Mouse (Mus musculus) erythroblast, embryonic 14.5 days (primary cell): Measurements from ENCODE around the gene Morc1.

ENCODE experiments used
- GATA1 ChIP-seq: IDR thresholded peaks from 2 replicates; pipeline ENCODE4 v1.6.1; 2012; ENCODE audit warnings: low read length, inconsistent platforms, mixed read lengths
- TAL1 ChIP-seq: IDR thresholded peaks from 3 replicates; pipeline ENCODE4 v1.6.1; 2012; ENCODE audit warnings: low read length, inconsistent platforms, mixed read lengths

DNA sequence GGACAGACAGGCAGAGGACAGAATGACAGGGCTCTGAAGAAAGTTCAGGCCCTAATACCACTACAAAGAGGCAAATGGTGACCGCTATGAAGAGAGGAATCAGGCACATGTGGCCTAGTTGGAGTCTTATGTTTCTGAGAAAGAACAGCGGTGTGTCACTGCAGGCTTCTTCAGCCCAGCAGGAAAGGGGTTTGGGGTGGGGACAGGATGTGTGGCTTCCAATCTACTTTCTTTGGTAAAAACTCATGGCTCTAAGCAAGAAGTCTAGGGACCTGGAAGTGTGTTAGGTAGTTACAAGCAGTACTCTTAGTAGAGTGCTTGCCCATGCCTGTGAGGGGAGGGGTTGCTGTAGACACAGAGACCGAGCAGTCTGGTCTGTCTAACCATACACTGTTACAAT, 196.3 kb downstream of the Morc1 start:
- TF ChIP-seq TAL1 (no peak), GATA1 (no peak)
